Mouse (Mus musculus) forebrain, embryonic 11.5 days (tissue): ENCODE data around the gene Tpr. TPM values are rescaled to one million over a fixed set of nuclear protein-coding genes. Genes with fewer than 3 reads are reported as not detected.

Experiments
- ATAC-seq: fragments of 200-750 bp; cut with Nextera tagmentation; replicated peaks from 2 replicates; pipeline ENCODE4 v1.8.0; 2017; ENCODE audit warnings: moderate TSS enrichment; ENCODE audit not compliant: low FRiP score
- DNase-seq: peaks from one replicate; pipeline ENCODE4 v3.0.0-alpha.2; 2017; ENCODE audit warnings: low spot score
- H3K27ac ChIP-seq: fragments of 300-500 bp; sonication (generic); 2 replicates; pipeline ENCODE4 v1.5.1; 2014; ENCODE audit warnings: low read depth, low read length
- H3K27me3 ChIP-seq: fragments of 300-500 bp; sonication (generic); 2 replicates; pipeline ENCODE4 v1.6.1; 2014; ENCODE audit warnings: mild to moderate bottlenecking, low read length, mixed read lengths; ENCODE audit not compliant: control insufficient read depth, insufficient read depth
- H3K36me3 ChIP-seq: fragments of 300-500 bp; sonication (generic); 2 replicates; pipeline ENCODE4 v1.6.1; 2014; ENCODE audit warnings: mild to moderate bottlenecking, low read length, moderate library complexity, mixed read lengths; ENCODE audit not compliant: control insufficient read depth, insufficient read depth
- H3K4me1 ChIP-seq: fragments of 300-500 bp; sonication (generic); replicated peaks from 2 replicates; pipeline ENCODE4 v1.6.1; 2014; ENCODE audit warnings: low read length, mixed read lengths; ENCODE audit not compliant: control insufficient read depth, insufficient read depth
- H3K4me2 ChIP-seq: fragments of 300-500 bp; sonication (generic); 2 replicates; pipeline ENCODE4 v1.6.1; 2014; ENCODE audit warnings: low read depth, mild to moderate bottlenecking, low read length, moderate library complexity, mixed read lengths; ENCODE audit not compliant: severe bottlenecking
- H3K4me3 ChIP-seq: fragments of 300-500 bp; sonication (generic); 2 replicates; pipeline ENCODE4 v1.5.1; 2014; ENCODE audit warnings: low read depth, low read length
- H3K9ac ChIP-seq: fragments of 300-500 bp; sonication (generic); 2 replicates; pipeline ENCODE4 v1.6.1; 2014; ENCODE audit warnings: low read length
- H3K9me3 ChIP-seq: fragments of 300-500 bp; sonication (generic); 2 replicates; pipeline ENCODE4 v1.6.1; 2016; ENCODE audit warnings: low read length, mixed read lengths; ENCODE audit not compliant: control insufficient read depth
- WGBS: fragments of 180-500 bp; shearing (Covaris S2); extraction: QIAGEN DNeasy Blood & Tissue Kit; methylation state at CpG from one replicate; pipeline ENCODE4 v1.1.7; 2014; 5-methylcytosine and 5-hydroxymethylcytosine counted together
- polyA plus RNA-seq: library from polyadenylated mRNA; unstranded; fragments of >200 nt; fragmentation: Nextera tagmentation; extraction: Ambion mirVana; gene quantifications from 2 replicates; pipeline ENCODE4 v1.2.1, GENCODE M21; 2014

Tpr gene
- polyA plus RNA-seq, 1 experiment from 2014 or later, result 191 TPM

- Histone ChIP-seq H3K27me3 (no peaks in the 10 kb centered on the region), H3K27ac (no peak within 1 kb of the TSS), H3K9me3 (no peaks in the 10 kb centered on the region), H3K4me2 (no peak within 1 kb of the TSS), H3K4me3 (no peak within 1 kb of the TSS), H3K36me3 (no peaks in the 10 kb centered on the region), H3K9ac (no peak within 1 kb of the TSS), H3K4me1 (no peaks in the 10 kb centered on the region)
- no peak for DNase-seq
- ATAC-seq, result no peak
- WGBS, result 89% methylated on average over 3 of the region's 3 CpGs
These were observed 73.5 kb downstream of the Tpr start, which contains the start of gene Prg4 for GRCm38 (mm10) chr1:150466132-150466531. Prg4 (minus strand) TSS chr1:150466165.

GRCm38 (mm10) chr1:150469992-150470391, 77.4 kb downstream of the Tpr start:
- WGBS, result 89% methylated on average over 3 of the region's 3 CpGs
- no peak overlapping the region for H3K4me2 ChIP-seq
- ATAC-seq, result no peak
- H3K9ac ChIP-seq, result no peak overlapping the region
- H3K4me1 ChIP-seq, result no peaks in the 10 kb centered on the region
- no peak overlapping the region for H3K4me3 ChIP-seq
- no peak overlapping the region for H3K27ac ChIP-seq
- no peak for DNase-seq
- no peaks in the 10 kb centered on the region for H3K27me3 ChIP-seq
- H3K36me3 ChIP-seq, result no peaks in the 10 kb centered on the region
- H3K9me3 ChIP-seq, result no peaks in the 10 kb centered on the region

- no peaks in the 10 kb centered on the region for H3K36me3 ChIP-seq
- H3K27ac ChIP-seq, result no peak overlapping the region
- no peak overlapping the region for H3K9ac ChIP-seq
- DNase-seq (no peak), ATAC-seq (no peak)
- no peak overlapping the region for H3K4me2 ChIP-seq
- H3K9me3 ChIP-seq, result no peaks in the 10 kb centered on the region
- no peaks in the 10 kb centered on the region for H3K27me3 ChIP-seq
- H3K4me1 ChIP-seq, result no peaks in the 10 kb centered on the region
- 87% methylated on average over 7 of the region's 7 CpGs for WGBS
- H3K4me3 ChIP-seq, result no peak overlapping the region
These were observed 79.9 kb downstream of the Tpr start for GRCm38 (mm10) chr1:150472525-150472924.

- no peak overlapping the region for H3K4me2 ChIP-seq
- H3K4me3 ChIP-seq, result no peak overlapping the region
- 69% methylated on average over 5 of the region's 5 CpGs for WGBS
- no peaks in the 10 kb centered on the region for H3K4me1 ChIP-seq
- H3K27ac ChIP-seq, result no peak overlapping the region
- no peak for ATAC-seq
- no peaks in the 10 kb centered on the region for H3K36me3 ChIP-seq
- H3K9ac ChIP-seq, result no peak overlapping the region
- no peaks in the 10 kb centered on the region for H3K9me3 ChIP-seq
- no peak for DNase-seq
- H3K27me3 ChIP-seq, result no peaks in the 10 kb centered on the region
These were observed 88.0 kb downstream of the Tpr start for GRCm38 (mm10) chr1:150480674-150481073.

GRCm38 (mm10) chr1:150489148-150489547, 96.5 kb downstream of the Tpr start:
- 91% methylated on average over 2 of the region's 2 CpGs for WGBS
- Histone ChIP-seq H3K4me2 (no peak overlapping the region), H3K4me3 (no peak overlapping the region), H3K27ac (no peak overlapping the region), H3K9ac (no peak overlapping the region), H3K9me3 (no peaks in the 10 kb centered on the region), H3K36me3 (no peaks in the 10 kb centered on the region), H3K27me3 (no peaks in the 10 kb centered on the region), H3K4me1 (no peaks in the 10 kb centered on the region)
- DNase-seq, result no peak
- no peak for ATAC-seq

GRCm38 (mm10) chr1:150496626-150497302, 104.1 kb downstream of the Tpr start:
- 87% methylated on average over 6 of the region's 6 CpGs for WGBS
- H3K27me3 ChIP-seq, result no peaks in the 10 kb centered on the region
- H3K9ac ChIP-seq, result no peak overlapping the region
- no peaks in the 10 kb centered on the region for H3K9me3 ChIP-seq
- no peak for DNase-seq
- H3K4me2 ChIP-seq, result no peak overlapping the region
- H3K36me3 ChIP-seq, result no peaks in the 10 kb centered on the region
- H3K27ac ChIP-seq, result no peak overlapping the region
- ATAC-seq, result no peak
- no peaks in the 10 kb centered on the region for H3K4me1 ChIP-seq
- no peak overlapping the region for H3K4me3 ChIP-seq

GRCm38 (mm10) chr1:150497690-150498089, 105.1 kb downstream of the Tpr start:
- no peaks in the 10 kb centered on the region for H3K36me3 ChIP-seq
- no peak overlapping the region for H3K27ac ChIP-seq
- no peaks in the 10 kb centered on the region for H3K9me3 ChIP-seq
- H3K4me3 ChIP-seq, result no peak overlapping the region
- DNase-seq (no peak), ATAC-seq (no peak)
- no peaks in the 10 kb centered on the region for H3K27me3 ChIP-seq
- 75% methylated on average over 2 of the region's 2 CpGs for WGBS
- no peak overlapping the region for H3K4me2 ChIP-seq
- no peaks in the 10 kb centered on the region for H3K4me1 ChIP-seq
- no peak overlapping the region for H3K9ac ChIP-seq

- ATAC-seq (no peak), DNase-seq (no peak)
- no peaks in the 10 kb centered on the region for H3K4me1 ChIP-seq
- H3K27ac ChIP-seq, result no peak overlapping the region
- no peak overlapping the region for H3K4me3 ChIP-seq
- no peaks in the 10 kb centered on the region for H3K9me3 ChIP-seq
- H3K4me2 ChIP-seq, result no peak overlapping the region
- no peaks in the 10 kb centered on the region for H3K27me3 ChIP-seq
- no peaks in the 10 kb centered on the region for H3K36me3 ChIP-seq
- H3K9ac ChIP-seq, result no peak overlapping the region
- 84% methylated on average over 2 of the region's 2 CpGs for WGBS
These were observed 105.5 kb downstream of the Tpr start for GRCm38 (mm10) chr1:150498177-150498576.
